Mouse (Mus musculus) midbrain, embryonic 16.5 days (tissue): ENCODE results near the gene Hacl1. TPM values are rescaled to one million over a fixed set of nuclear protein-coding genes. Genes with fewer than 3 reads are reported as not detected.
"Not testable (repeated sequence)": the region's sequence is repeated elsewhere in the genome, so short reads cannot be mapped to it uniquely, and the experiment has no call there.

ENCODE experiments used
- ATAC-seq: fragments of 200-750 bp; cut with Nextera tagmentation; 2 replicates; pipeline ENCODE4 v1.8.0; 2017; ENCODE audit warnings: moderate TSS enrichment
- H3K27ac ChIP-seq: fragments of 300-500 bp; sonication (generic); 2 replicates; pipeline ENCODE4 v1.5.1; 2014; ENCODE audit warnings: mild to moderate bottlenecking, low read length, mixed read lengths
- H3K27me3 ChIP-seq: fragments of 300-500 bp; sonication (generic); 2 replicates; pipeline ENCODE4 v1.6.1; 2014; ENCODE audit warnings: low read depth, low read length, mixed read lengths; ENCODE audit not compliant: control insufficient read depth, insufficient read depth
- H3K36me3 ChIP-seq: fragments of 300-500 bp; sonication (generic); 2 replicates; pipeline ENCODE4 v1.6.1; 2014; ENCODE audit warnings: mild to moderate bottlenecking, low read length, moderate library complexity, mixed read lengths; ENCODE audit not compliant: control insufficient read depth, insufficient read depth
- H3K4me1 ChIP-seq: fragments of 300-500 bp; sonication (generic); 2 replicates; pipeline ENCODE4 v1.6.1; 2014; ENCODE audit warnings: mild to moderate bottlenecking, low read length, mixed read lengths; ENCODE audit not compliant: control insufficient read depth, insufficient read depth
- H3K4me2 ChIP-seq: fragments of 300-500 bp; sonication (generic); 2 replicates; pipeline ENCODE4 v1.6.1; 2014; ENCODE audit warnings: mild to moderate bottlenecking, low read length, mixed read lengths
- H3K4me3 ChIP-seq: fragments of 300-500 bp; sonication (generic); 2 replicates; pipeline ENCODE4 v1.5.1; 2014; ENCODE audit warnings: low read depth, mild to moderate bottlenecking, low read length, moderate library complexity, mixed read lengths
- H3K9ac ChIP-seq: fragments of 300-500 bp; sonication (generic); 2 replicates; pipeline ENCODE4 v1.6.1; 2014; ENCODE audit warnings: low read depth, low read length, mixed read lengths
- H3K9me3 ChIP-seq: fragments of 300-500 bp; sonication (generic); replicated peaks from 2 replicates; pipeline ENCODE4 v1.6.1; 2014; ENCODE audit warnings: mild to moderate bottlenecking, low read length, mixed read lengths; ENCODE audit not compliant: control insufficient read depth, poor library complexity, severe bottlenecking
- WGBS: fragments of 180-500 bp; shearing (Covaris S2); extraction: QIAGEN DNeasy Blood & Tissue Kit; methylation state at CpG from one replicate; pipeline ENCODE4 v1.1.7; 2014; 5-methylcytosine and 5-hydroxymethylcytosine counted together
- polyA plus RNA-seq: library from polyadenylated mRNA; unstranded; fragments of >200 nt; fragmentation: Nextera tagmentation; extraction: Ambion mirVana; gene quantifications from 2 replicates; pipeline ENCODE4 v1.2.1, GENCODE M21; 2015

The Hacl1 gene
- polyA plus RNA-seq, 1 experiment from 2014 or later: 10.6 TPM

DNA sequence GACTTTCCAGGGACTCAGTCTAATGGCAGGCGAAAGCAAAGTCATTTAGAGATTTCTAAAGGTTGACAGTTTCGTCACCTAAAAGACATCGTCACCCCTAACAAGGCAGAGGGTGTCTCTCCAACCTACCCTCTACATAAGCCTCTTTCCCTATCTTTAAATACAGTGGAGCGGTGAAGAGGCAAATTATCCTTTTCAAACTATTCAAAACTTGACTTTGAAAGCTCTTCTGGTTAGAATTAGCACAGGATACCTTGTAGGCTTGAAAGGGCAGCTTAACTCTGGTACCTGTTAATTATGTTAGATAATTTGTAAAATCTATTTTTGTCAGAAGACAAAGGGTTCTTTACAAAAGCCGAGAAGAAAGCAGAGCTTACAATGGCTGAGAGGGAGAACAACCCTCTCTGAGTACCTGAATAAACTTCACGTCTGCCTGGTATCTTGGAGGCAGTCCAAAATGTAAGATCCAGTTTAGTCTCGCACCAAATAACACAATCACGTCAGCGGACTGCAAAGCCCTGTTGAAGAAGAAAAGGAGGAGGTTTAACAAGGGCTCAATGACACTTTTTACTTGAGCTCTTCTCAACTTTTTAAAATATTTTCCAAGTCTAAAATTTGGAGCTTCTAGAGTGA lies 20.4 kb downstream of the Hacl1 start:
- H3K9ac ChIP-seq: no peak overlapping the region
- no peak for ATAC-seq
- WGBS: 61% methylated on average over 9 of the region's 9 CpGs
- no peak overlapping the region for H3K4me2 ChIP-seq
- H3K27ac ChIP-seq: no peak overlapping the region
- no peaks in the 10 kb centered on the region for H3K9me3 ChIP-seq
- H3K4me3 ChIP-seq: no peak overlapping the region
- H3K4me1 ChIP-seq: no peaks in the 10 kb centered on the region
- H3K27me3 ChIP-seq: no peaks in the 10 kb centered on the region
- H3K36me3 ChIP-seq: no peaks in the 10 kb centered on the region

- H3K27ac ChIP-seq: no peak overlapping the region
- 94% methylated on average over 3 of the region's 3 CpGs for WGBS
- H3K4me2 ChIP-seq: no peak overlapping the region
- no peak overlapping the region for H3K9ac ChIP-seq
- H3K27me3 ChIP-seq: no peaks in the 10 kb centered on the region
- H3K9me3 ChIP-seq: no peaks in the 10 kb centered on the region
- H3K4me3 ChIP-seq: no peak overlapping the region
- H3K36me3 ChIP-seq: no peaks in the 10 kb centered on the region
- ATAC-seq: no peak
- no peaks in the 10 kb centered on the region for H3K4me1 ChIP-seq
Measured at GRCm38 (mm10) chr14:31617997-31618396, 23.1 kb downstream of the Hacl1 start.

- Histone ChIP-seq H3K9me3 (no peaks in the 10 kb centered on the region), H3K4me3 (no peak overlapping the region), H3K4me1 (no peaks in the 10 kb centered on the region), H3K36me3 (no peaks in the 10 kb centered on the region), H3K9ac (no peak overlapping the region), H3K27ac (no peak overlapping the region), H3K27me3 (no peaks in the 10 kb centered on the region), H3K4me2 (no peak overlapping the region)
- 93% methylated on average over 9 of the region's 9 CpGs for WGBS
- ATAC-seq: no peak
Measured at GRCm38 (mm10) chr14:31617204-31617603, 23.9 kb downstream of the Hacl1 start.

DNA sequence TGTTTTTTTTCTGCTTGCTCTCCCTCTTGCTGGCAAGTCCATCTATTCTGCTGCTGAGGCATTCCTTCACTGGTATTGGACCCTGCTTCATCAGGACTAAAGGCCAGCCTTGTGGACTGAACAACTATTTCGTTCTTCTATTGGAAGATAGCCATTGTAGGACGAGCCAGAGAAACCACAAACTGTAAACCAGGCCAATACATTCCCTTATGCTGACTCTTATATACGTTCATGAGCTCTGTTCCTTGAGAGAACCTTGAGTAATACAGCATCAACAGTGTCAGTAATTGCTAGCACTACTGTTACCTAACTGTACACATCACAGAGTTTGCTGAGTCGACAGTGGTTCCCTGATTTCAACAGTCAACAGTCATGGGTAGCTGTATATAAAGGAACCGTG lies 27.4 kb downstream of the Hacl1 start:
- WGBS: 87% methylated on average over 5 of the region's 5 CpGs
- ATAC-seq: no peak
- no peaks in the 10 kb centered on the region for H3K27me3 ChIP-seq
- no peak overlapping the region for H3K9ac ChIP-seq
- no peaks in the 10 kb centered on the region for H3K36me3 ChIP-seq
- no peak overlapping the region for H3K4me2 ChIP-seq
- H3K9me3 ChIP-seq: no peaks in the 10 kb centered on the region
- H3K4me1 ChIP-seq: no peaks in the 10 kb centered on the region
- H3K27ac ChIP-seq: no peak overlapping the region
- H3K4me3 ChIP-seq: no peak overlapping the region

GRCm38 (mm10) chr14:31611986-31612385 lies 29.1 kb downstream of the Hacl1 start:
- Histone ChIP-seq H3K27me3 (no peaks in the 10 kb centered on the region), H3K9me3 (no peaks in the 10 kb centered on the region), H3K4me3 (no peak overlapping the region), H3K27ac (no peak overlapping the region), H3K36me3 (no peaks in the 10 kb centered on the region), H3K4me1 (no peaks in the 10 kb centered on the region), H3K9ac (no peak overlapping the region), H3K4me2 (no peak overlapping the region)
- WGBS: 67% methylated on average over 4 of the region's 4 CpGs
- no peak for ATAC-seq

- WGBS: 57% methylated on average over 6 of the region's 6 CpGs
- no peak overlapping the region for H3K4me2 ChIP-seq
- no peaks in the 10 kb centered on the region for H3K36me3 ChIP-seq
- H3K9ac ChIP-seq: no peak overlapping the region
- H3K4me1 ChIP-seq: no peaks in the 10 kb centered on the region
- H3K27me3 ChIP-seq: no peaks in the 10 kb centered on the region
- no peak overlapping the region for H3K4me3 ChIP-seq
- no peaks in the 10 kb centered on the region for H3K9me3 ChIP-seq
- ATAC-seq: no peak
- no peak overlapping the region for H3K27ac ChIP-seq
Measured at GRCm38 (mm10) chr14:31605514-31605913, 35.6 kb downstream of the Hacl1 start.

DNA sequence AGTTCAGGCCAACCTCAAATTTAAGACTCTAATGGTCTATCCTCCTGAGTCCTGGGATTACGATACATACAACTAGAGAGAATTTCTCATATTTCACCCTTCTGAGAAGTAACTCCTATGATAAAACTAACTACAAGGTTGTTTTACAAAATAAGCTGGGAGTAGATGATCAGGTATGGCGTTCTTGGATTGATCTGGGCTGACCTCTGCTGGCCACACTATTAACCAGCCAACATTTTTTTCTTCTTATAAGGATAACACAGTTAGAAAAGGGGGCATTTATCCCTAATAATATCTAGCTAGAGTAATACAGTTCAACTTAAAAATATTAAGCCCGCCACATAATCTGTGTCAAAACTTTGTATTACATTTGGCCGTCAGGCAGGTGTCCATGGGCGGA lies 36.2 kb downstream of the Hacl1 start:
- H3K4me1 ChIP-seq: no peaks in the 10 kb centered on the region
- H3K27ac ChIP-seq: no peak overlapping the region
- no peak overlapping the region for H3K9ac ChIP-seq
- no peak overlapping the region for H3K4me2 ChIP-seq
- WGBS: 89% methylated on average over 5 of the region's 5 CpGs
- no peaks in the 10 kb centered on the region for H3K36me3 ChIP-seq
- no peak overlapping the region for H3K4me3 ChIP-seq
- H3K27me3 ChIP-seq: no peaks in the 10 kb centered on the region
- no peaks in the 10 kb centered on the region for H3K9me3 ChIP-seq
- ATAC-seq: no peak

DNA sequence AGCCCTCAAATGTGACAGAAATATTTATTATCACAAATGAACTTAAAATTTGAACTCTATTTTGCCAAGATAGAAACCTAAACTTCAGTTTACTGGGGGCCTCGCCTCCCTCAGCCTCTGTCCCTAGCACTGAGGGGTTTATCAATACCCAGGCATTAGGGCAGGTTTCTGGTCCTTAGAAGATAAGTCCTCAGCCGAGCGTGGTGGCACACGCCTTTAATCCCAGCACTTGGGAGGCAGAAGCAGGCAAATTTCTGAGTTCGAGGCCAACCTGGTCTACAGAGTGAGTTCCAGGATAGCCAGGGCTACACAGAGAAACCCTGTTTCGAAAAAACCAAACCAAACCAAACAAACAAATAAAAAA lies 38.5 kb downstream of the Hacl1 start:
- not testable (repeated sequence) for H3K4me3 ChIP-seq, H3K9ac ChIP-seq, H3K4me2 ChIP-seq, H3K27ac ChIP-seq, ATAC-seq, H3K36me3 ChIP-seq, H3K27me3 ChIP-seq, H3K9me3 ChIP-seq, H3K4me1 ChIP-seq
- 90% methylated on average over 6 of the region's 6 CpGs for WGBS

- no peaks in the 10 kb centered on the region for H3K4me1 ChIP-seq
- WGBS: 91% methylated on average over 14 of the region's 14 CpGs
Measured at GRCm38 (mm10) chr14:31601908-31602615, 39.0 kb downstream of the Hacl1 start.

More at GRCm38 (mm10) chr14:31601908-31602615, 39.0 kb downstream of the Hacl1 start:
- Histone ChIP-seq H3K36me3 (no peaks in the 10 kb centered on the region), H3K27me3 (no peaks in the 10 kb centered on the region), H3K9me3 (no peaks in the 10 kb centered on the region), H3K9ac (no peak overlapping the region), H3K27ac (no peak overlapping the region), H3K4me3 (no peak overlapping the region), H3K4me2 (no peak overlapping the region)
- ATAC-seq: no peak
